Mouse (Mus musculus): ENCODE results near the gene Rmnd5b.

DNA sequence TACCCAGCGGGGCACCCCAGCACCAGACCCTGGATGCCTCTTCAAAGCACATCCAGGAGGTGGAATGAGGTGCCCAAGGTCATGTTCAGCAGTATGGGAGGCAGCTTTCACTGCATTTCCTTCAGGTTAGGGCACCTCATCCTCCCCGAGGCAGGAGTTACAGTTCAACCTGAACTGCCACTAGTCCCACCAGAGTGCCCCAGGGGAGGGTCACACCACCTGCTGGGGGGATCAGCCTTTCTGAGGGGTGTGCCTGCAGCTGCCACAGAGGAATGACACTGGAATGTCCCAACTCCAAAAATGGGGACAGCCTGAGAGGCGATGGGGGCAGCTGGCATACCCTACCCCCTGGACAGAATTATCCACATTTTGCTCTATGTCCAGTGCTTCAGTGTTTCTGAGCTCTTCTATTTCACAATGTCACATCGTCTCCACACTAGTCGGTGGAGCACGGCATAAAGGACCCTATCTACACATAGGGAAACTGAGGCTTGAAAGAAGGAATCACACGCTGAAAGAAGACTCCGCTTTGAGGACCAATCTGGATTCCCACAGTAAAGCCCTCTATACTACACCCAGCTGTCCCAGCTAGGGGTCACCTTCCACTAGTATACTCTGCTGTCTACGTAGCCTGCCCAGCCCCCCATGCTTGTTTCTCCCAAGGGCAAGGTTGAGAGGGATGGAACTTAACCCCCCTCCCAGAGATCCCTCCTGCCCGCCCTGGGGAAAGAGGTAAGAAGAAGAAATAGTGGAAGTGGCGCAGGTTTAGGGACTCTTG is 13.6 kb upstream of the Rmnd5b start:
- TF ChIP-seq POLR2A (IDR thresholded peaks at IDR 0.05; ENCODE audit: borderline replicate concordance, low read depth, low read length) (no peak), CTCF (IDR thresholded peaks at IDR 0.05; ENCODE audit: low read depth, low read length) (no peak)

All from bone marrow macrophage, adult 2 months (primary cell).